Mouse (Mus musculus) lung, adult 18-20 months (tissue): ENCODE data around the gene Clspn.
A peak's percentile ranks its signal among the peaks of the same experiment; 100 is the strongest.

ENCODE experiments used
- DNase-seq, 2 experiments: peaks; one replicate each; pipeline ENCODE4 v3.0.0; 2022; ENCODE audit warnings: mixed read lengths in 2 of 2

The Clspn gene

DNA sequence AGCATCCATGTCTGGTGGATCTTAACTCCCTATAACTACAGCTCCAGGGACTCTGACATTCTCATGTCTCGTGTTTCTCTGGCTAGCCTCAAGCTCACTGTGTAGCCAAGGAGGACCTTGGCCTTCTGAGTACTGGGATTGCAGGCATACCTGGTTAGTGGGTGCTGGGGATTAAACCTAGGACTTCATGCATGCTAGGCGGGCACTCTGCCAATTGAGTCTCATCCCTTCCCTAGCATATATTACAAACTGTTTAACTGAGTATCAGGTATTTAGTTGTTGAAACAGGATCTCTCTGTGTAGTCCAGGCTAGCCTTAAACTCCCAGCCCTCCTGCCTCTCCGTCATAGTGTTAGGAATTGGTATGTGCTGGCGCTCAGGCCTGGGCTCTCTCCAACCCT lies 10.5 kb downstream of the Clspn start:
- DNase-seq: no peak

DNA sequence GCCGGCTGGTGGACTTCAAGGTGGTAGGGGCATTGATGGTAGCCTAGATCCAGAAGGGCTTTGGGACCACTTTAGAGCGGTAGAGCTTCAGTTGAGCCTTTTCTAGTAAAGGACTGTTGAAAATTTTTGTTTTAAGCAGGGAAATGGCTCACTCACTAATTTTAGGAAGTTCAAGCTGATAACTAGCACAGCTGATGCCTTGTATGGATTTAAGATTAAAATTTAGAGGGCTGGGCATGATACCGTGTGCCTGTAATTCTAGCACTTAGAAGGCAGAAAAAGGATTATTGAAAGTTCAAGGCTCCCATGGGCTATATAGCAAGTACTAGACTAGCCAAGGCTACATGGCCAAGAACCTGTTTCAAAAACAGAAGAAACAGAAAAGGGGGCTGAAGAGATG lies 13.0 kb downstream of the Clspn start:
- DNase-seq: no peak

DNA sequence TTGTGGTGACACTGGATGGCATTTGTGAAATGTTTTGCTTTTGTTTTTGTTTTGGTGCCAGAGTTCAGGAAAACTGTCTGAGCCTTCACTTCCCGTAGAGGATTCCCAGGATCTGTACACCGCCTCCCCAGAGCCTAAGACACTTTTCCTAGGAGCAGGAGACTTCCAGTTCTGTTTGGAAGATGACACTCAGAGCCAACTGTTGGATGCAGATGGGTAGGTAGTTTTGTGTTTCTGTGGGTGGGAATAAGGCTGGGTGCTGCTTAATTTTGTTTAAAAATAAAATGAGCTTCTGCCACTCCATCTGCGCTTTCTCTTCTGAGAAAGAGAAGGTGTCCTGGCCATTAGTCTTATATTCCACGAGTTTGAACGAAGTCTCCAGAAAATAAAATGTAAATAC lies 19.5 kb downstream of the Clspn start:
- DNase-seq: no peak

DNA sequence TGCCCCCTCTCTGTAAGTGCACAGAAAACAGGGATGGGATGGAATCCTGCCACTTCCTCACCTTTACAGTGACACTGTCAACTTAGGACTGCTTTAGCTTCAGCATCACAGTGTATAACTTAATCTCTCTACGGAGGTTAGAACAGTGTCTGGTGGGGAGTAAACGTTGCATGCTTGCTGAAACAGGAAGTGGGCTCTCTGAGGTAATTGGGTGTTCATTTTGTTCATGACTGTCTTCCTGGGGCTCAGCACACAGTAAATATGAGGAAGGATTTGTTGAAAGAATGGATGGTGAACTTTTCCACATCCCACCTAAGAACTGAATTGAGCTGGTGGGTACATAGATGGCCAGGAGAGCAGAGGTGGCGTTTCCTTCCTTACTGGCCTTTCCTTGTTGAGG lies 21.2 kb downstream of the Clspn start:
- no peak for DNase-seq

DNA sequence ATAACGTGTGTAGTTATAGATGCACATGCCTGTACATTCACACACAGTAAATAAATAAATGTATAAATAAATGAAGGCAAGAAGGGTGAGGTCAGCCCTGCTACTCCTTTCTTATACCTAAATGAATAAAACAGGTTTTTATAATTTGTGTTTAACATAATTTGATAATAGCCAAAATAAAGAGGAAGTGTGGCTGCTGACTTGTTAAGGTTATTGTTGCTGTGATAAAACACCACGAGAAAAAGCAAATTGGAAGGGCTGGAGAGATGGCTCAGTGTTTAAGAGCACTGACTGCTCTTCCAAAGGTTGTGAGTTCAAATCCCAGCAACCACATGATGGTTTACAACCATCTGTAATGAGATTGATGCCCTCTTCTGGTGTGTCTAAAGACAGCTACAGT lies 22.3 kb downstream of the Clspn start:
- DNase-seq: no peak

DNA sequence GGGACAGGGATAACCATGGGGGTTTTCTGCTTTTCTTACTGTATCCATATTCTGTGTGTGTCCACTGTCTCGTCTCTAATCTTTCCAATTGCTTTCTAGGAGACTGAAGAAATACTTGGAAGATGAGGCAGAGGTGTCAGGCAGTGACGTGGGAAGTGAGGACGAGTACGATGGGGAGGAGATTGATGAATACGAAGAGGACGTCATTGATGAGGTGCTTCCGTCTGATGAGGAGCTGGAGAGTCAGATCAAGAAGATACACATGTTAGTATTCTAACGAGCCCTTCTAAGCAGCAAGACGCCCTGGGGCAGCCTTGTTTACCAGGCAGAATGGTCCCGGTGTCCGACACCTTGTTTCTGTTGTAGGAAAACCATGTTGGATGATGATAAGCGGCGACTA lies 29.0 kb downstream of the Clspn start:
- no peak for DNase-seq

DNA sequence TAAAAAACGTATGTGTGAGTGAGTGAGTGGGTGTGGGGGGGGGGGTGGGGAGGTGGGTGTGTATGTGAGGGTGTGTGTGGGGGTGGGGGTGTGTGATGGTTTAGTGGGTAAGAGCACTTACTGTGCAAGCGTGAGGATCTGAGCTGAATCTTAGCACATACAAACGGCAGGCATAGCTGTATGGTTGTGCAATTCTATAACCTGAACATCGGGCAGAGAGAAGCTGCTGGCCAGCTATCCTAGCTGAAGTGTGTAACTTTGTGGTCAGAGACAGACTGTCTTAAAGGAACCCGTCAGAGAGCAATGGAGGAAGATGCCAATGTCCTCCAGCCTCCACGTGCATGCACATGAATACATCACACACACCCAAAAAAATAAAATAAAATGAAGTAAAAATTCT lies 35.3 kb downstream of the Clspn start:
- DNase-seq: no peak

DNA sequence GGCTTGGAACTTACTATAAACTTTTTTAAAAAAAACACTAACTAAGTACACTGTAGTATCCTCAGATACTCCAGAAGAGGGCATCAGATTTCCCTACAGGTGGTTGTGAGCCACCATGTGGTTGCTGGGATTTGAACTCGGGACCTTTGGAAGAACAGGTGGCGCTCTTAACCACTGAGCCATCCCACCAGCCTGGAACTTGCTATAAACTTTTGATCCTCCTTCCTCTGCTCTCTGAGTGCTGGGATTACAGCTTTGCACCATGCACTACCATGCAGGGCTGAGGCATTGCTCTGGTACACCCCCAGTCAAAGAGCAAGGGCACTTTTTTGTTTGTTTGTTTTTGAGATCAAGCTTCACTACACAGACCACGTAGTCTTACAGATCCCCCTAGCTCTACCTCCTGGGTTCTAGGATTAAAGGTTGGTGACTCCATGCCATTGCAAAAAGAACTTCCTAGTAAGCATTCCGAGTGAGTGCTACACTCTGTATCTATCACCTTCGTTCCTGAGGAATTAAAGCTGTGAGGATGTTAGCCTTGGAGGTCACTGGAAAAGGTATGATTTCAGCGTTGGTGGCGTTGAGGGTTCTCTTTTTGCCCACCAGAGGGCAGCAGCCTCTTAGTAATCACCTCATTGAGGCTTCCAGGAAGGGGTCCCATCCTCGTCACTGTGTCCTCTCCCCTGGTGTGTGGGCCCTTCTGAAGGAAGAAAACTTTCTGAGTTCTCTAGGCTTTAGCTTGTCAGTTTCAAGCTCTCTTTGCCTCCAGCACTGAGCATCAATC lies 43.4 kb downstream of the Clspn start:
- DNase-seq: peak; percentile 27 to 28

DNA sequence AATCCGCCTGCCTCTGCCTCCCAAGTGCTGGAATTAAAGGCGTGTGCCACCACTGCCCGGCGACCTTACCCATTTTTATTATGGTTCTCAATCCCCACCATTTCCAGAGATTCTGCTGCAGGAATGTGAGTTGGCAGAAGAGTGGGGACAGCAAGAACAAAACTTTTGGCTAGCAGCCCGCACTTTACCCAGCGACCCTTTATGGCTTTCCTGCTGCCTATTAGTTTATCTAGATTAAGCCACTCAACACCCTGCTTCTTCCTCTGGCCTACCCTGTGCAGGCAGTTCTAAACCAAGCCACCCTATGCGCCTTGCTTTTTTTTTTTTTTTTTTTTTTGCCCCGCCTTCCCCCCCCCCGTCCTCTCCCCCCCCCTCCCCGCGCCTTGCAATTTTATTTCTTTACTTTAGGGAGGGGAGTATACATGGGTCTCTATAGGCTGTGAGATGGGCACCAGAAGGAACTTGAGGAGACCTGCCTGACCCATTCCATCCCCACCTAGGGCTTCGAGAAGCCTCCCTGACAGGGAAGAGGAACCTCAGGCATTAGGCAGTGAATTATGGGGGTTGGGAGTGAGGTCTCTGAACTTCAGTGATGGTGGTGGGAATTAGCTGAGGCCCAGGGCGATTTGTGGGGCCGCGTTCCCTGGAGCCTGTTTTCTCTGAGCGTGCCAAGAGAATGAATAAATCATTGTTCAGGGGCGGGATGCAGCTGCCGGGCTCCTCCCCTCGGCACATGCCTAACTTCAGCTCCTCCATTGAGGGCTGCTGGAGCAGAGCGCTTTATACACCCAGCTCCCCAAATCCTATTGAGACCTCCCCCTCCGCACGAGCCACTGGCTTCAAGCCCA lies 45.1 kb downstream of the Clspn start:
- peak in 1 of 2 experiments; percentile 10 for DNase-seq

DNA sequence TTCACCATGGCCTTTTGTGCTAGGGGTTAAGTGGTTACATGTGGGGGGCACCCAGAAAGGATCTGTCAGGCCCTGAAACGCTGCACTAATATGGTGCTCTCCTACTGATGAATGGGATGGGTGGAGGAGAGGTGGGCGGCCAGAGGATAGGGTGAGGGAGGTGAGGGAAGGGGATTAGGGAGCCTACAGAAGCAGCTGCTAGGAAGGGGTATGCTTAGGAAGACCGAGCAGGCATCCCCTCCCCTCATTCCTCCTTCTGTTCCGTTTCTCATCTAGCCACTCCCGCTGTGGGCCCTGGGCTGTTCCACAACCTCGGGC lies 45.7 kb downstream of the Clspn start:
- no peak for DNase-seq

DNA sequence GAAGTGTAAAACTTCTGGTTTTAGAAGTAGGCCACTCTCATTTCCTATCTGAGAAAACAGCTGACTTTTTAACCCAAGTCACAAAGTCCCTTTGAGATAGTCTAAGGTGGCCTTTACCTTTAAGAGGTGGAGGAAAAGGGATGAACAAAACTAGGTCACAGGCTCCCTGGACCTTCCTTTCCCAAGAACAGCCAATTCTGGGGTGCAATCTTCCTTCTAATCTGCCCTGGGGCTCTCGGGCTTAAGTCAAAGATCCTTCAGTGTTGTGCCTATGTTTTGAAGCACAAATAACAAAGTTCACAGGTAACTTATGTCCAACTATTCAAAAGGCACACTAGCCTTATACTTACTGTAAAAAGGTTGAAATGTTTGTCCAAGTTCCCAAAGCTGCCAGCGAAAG lies 47.4 kb downstream of the Clspn start:
- DNase-seq: no peak

DNA sequence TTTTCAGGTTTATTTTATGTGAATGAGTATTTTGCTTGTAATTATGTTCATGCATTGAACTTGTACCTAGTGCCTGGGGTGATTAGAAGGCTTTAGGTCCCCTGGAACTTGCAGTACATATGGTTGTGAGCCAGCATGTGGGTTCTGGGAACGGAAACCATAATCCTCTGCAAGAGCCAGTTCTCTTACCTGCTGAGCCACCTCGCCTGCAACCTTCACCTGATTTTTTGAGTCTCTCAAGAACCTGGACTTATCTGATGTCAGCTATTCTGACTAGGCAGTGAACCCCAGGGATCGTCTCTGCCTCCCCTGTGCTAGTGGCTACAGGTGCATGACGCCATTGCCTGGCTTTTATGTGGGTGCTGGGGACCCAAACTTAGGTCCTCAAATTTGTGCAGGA lies 49.0 kb downstream of the Clspn start:
- no peak for DNase-seq

DNA sequence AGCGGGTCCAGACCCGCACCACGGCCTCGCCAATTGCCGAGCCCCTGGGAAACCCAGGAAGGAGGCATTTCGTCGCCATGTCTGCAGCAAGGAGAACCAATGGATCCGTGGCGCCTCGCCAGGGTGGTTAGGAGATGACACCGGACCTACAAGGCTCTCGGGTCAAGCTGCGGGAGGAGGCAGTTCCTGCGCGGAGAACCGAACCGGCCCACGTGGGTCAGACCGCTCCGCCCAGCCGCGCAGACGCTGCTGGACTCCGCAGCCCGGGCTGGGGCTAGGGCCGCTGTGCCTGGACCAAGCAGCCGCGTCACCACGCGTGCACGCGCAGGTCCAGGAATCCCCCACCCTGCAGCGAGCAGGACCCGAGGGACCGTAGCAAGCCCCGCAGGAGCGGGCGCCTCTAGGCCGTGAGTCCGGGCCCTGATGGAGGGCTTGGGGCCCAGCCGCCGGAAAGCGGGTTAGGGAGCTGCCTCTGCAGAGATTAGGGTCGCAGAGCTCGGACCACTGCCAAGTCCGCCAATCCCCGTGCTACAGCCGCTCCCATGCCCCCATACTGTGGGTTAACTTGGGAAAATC lies 53.0 kb downstream of the Clspn start, which contains the start of gene 5730409E04Rik:
Gene 5730409E04Rik, plus strand, starts transcription at position 213 of the 576 bp plus-strand sequence.
- peak; percentile 83 to 87 for DNase-seq

DNA sequence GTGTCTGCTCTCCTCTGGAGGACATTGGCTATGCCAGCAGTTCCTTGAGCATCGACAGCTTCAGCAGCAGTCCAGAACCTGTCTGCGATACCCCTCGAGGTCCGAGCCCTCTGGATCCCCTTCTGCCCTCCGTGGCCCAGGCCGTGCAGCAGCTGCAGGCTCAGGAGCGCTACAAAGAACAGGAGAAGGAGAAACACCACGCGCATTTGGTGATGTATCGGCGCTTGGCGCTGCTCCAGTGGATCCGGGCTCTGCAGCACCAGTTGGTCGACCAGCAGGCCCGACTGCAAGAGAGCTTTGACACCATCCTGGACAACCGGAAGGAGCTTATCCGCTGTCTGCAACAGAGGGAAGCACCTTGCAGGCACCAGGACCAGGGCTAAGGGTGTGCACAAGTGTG lies 55.3 kb downstream of the Clspn start:
- DNase-seq: no peak

DNA sequence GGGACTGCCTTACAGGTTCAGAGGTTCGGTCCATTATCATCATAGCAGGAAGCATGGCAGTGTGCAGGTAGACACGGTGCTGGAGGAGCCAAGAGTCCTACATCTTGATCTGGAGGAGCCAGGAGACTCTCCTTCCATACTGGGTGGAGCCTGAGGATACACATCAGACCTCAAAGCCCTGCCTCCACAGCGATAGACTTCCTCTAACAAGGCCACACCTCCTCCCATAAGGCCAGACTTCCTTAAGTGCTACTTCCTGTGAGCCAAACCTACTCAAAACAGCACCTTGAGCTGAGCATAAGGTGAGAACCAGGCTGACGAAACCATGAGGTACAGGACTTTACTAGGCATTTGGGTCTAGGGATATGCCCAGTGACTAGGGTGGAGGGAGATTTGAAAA lies 59.6 kb downstream of the Clspn start:
- no peak for DNase-seq

DNA sequence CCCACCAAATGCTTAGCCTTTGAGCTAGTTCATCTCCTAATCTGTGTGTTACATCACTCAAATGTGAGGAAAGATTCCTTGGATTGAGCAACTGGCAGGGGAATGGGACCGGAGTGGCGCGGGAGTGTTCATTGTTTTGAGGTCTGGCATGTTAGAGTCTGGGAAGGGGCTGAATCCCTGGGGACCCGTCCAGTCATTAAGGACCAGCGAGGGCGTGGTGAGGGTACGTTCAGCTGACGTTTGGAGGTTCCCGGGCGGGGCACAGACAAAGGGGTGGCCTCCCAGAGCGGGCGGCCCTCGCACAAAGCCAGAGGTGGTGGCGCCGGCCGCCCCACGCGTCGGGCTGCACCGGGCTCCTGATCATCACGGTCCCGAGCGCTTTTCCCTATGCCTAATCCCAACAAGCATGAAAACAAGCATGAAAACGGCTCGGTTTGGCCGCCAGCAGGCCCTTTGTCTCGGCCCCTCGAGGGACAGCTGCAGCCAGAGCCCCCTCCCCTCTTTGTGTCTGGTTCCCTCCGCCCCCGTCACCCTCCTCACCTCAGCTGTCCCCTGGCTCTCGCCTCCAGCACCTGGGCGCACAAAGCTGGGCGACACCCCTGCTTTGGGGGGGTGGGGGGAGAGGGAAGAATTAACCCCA lies 63.1 kb downstream of the Clspn start:
- DNase-seq: no peak

DNA sequence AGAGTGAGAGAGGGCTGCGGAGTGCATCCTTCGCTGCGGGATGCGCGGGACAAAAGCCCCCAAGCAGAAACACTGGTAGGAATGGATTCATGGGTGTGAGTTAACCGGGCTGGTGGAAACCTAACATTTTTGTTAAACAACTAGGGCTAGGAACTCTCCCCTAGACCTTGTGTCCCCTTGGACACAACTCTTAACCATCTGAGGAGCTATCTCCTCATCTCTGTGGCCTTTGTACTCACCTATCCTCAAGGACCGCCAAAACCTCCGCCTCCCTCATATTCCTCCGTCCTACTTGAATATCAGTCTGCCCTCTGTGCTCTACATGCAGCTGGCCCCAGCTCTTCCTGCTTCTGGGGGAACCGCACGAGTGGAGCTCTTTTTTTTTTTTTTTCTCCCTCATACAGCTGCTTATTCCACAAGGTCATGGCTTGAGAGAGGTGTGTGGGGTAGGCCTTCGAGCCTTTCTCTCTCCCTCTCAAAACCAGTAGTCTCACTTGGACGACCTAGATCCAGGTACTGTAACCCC lies 63.7 kb downstream of the Clspn start:
- no peak for DNase-seq

DNA sequence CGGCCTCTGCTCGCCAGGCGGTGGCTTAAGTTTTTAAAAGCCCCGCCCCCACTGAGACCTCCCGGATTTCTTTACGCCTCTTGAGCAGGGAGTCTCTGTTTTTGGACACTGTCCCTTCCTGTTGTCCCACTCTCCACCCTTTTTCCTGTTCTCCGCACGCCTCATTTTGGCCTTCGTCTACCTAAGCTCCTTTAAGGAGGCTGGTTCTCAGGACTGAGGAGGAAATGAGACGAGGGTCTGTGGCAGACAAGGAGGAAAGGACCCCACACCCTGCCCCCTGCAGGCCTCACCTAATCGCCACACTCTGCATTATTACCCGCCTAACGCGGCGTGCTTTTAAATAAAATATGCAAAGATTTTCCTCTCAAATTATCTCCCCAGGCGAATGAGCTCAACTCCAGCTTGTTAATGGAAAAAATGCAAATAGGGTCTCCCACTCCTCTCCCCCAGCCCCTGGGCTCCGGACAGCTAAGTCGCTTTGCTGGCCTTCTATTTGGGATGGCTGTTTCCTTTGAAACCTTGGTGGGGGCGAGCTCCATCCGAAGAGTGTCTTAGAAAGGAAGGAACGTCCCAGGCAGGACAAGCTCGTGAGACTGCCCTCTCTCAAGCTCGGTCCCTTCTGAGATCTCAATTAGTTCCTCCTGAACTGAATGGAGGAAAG lies 70.4 kb downstream of the Clspn start:
- DNase-seq: no peak

DNA sequence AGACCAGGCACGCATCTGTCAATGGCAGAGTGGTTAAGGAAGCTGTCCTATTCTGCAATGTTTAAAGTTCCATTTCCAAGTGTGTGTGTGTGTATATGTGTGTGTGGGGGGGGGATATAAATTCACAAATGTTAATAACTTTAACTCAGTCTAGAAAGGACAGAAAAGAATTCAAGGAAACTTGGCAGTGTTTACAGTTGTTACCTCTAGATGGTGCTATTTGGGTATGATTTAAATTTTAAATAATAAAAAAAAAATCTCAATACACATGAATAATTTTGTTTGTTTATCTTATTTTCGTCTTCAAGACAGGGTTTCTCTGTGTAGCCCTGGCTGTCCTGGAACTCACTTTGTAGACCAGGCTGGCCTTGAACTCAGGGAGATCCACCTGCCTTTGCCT lies 75.2 kb downstream of the Clspn start:
- no peak for DNase-seq

DNA sequence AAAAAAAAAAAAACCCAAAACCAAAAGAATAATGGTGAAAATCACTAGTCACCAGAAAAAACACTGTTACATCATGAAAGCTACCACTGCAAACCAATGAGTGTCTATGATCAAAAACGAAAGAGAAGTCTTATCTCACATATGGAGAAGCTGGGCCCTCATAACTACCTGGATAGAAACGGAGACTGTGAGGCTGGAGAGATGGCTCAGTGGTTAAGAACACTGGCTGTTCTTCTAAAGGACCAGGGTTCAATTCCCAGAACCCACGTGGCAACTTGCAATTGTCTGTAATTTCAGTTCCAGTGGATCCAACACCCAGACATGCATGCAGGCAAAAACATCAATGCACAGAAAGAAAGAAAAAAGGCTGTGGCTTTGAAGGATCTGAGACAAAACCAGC lies 75.9 kb downstream of the Clspn start:
- DNase-seq: no peak

DNA sequence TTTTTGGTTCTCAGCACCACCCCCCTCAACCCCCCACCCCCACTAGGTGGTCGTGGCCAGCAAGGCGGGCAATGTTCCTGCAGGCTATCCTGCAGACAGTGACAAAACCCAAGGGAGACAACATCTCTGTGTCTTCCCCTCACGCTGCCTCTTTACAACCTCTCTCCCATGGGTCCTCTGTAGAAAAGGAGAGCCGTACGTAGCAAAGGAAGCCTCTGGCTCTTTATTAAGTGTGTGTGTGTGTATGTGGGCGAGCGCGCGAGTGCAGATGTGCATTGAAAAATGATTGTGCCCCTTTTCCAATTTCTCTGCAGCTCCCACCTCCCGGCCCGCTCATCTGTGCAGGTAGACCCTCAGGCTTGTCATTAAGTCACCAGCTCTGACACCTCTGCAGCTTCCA lies 79.6 kb downstream of the Clspn start:
- no peak for DNase-seq

DNA sequence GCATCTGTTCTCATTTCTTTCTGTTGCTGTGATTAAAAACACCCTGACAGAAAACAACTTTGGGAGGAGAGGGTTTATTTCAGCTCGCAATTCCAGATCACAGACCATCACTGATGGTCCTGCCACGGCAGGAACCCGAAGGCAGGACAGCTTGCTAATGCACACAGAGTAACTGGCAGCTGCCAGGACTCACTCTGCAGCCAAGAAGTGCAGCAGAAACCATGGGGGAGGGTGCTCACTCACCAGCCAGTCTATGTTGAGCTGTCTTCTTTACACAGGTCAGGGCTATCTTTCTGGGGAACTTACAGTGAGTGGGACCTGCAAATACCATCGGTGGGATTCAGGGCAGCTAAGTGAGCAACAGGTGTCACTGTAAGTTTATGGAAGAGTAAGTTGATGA lies 80.7 kb downstream of the Clspn start:
- DNase-seq: no peak

DNA sequence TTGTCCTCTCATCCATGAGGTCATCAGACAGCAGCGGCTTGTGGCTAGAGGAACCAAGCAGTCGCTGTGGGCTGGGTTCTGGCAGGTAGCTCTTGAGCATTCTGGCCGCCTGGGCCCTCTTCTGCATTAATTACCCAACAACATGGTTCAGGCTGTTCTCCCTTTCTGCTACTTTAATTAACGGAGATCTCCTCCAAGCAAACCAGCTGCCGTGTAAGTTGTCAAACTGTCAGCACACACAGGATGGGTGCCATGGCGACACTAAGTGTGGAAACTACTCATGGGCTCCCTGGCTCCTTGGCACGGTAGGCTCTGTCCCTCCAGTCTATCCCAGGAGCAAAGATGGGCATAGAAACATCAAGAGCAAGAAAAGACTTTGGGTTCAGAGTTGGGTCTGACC lies 82.6 kb downstream of the Clspn start:
- DNase-seq: no peak
